Mouse (Mus musculus) embryo, embryonic 9.5 days (tissue): ENCODE measurements around the gene Camkv.

Experiments used
- DNase-seq: peaks from one replicate; pipeline ENCODE4 v3.0.0-alpha.2; 2017; ENCODE audit errors: extremely low spot score

The Camkv gene

DNA sequence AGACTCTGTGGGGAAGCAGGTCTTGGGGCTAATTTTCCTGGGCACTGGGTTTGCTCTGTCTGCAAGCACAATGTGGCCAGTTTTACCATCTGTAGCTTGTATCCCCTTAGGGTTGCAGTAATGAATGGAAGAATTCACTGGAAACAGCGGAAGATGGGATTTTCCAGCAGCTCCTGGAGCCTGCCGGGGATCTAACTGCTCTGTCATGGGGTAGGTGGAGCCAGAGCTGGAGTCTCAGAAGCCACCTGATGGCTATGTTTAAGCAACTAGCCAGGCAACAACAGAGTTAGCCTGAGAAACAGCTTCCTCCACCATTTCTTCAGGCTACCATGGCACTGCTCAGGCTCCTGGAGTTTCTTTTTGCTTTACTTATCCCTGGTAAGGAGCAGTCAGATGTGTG lies 56.7 kb downstream of the Camkv start, which contains the start of gene Cdhr4:
Gene Cdhr4, plus strand, starts transcription at position 301 of the 400 bp plus-strand sequence.
- no peak for DNase-seq

GRCm38 (mm10) chr9:107993013-107993412 lies 57.5 kb downstream of the Camkv start:
- no peak for DNase-seq

GRCm38 (mm10) chr9:107994464-107994863 lies 59.0 kb downstream of the Camkv start:
- no peak for DNase-seq

DNA sequence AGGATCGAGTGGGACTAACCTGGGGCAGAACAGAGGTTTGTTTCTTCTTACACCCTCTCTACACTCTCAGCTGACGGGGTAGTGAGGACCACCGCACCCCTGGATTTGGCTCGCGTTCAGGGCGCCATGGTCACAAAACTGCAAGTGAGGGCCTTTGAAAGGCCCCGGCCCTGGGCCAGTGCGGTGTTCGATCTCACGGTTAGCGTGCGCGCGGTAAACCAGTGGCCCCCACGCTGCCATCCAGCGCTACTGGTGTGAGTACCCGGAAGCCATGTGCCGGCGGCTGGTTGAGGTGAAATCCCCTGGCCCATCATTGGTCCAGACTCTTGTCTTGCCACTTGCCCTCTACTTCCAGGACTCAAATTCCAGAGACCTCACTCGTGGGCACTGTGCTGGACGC lies 60.0 kb downstream of the Camkv start:
- DNase-seq, result no peak

DNA sequence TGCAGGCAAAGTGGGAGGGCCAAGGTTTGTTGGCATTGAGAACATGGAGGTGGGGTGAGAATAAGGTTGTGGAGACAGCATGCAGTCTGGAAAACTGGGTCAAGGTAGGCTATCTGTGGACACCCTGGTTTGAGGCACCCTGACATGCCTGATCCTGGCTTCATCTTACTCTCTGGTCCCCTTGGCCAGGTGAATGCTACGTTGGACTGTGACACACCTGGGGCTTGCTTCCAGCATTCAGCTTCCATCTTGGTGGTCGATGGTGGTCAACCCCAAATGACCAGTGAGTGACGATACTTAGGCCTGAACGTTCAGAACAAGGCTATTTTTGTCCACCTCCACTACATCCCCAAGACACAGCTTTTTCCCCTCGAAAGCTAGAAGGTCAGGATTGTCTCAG lies 60.6 kb downstream of the Camkv start, which contains the start of gene Gm20662:
Gene Gm20662, plus strand, starts transcription at position 301 of the 400 bp plus-strand sequence.
- no peak for DNase-seq
